Mouse (Mus musculus): ENCODE data around the gene Ackr4. TPM values are rescaled to one million over a fixed set of nuclear protein-coding genes. Genes with fewer than 3 reads are reported as not detected.
A peak's percentile ranks its signal among the peaks of the same experiment; 100 is the strongest.

Gene Ackr4
- polyA plus RNA-seq, 1 experiment from 2014 or later, result 1.8 TPM

DNA sequence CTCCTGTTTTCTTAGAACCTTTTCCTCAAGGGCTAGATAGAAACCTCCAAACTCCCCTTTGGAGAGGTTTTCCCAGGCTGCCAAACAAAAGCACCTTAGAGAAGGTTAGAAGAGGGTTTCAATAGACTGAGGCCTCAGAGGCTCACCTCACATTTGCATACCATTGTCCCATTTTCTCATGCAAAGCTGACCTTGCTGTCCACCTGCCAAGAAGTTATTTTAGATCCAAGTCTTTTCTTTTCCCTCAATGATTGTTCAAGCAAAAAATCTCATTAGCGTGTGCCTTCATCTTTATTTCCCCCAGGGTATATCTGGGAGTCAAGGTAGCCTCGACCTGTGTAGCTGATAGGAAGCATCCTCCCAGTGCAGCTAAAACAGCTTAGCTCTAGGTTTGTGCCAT, 23.8 kb downstream of the Ackr4 start:
- 50% methylated on average over 2 of the region's 2 CpGs for WGBS
- Histone ChIP-seq H3K27ac (no peak overlapping the region), H3K9me3 (replicated peaks) (no peaks in the 10 kb centered on the region), H3K27me3 (no peaks in the 10 kb centered on the region), H3K9ac (no peak overlapping the region), H3K4me2 (no peak overlapping the region), H3K36me3 (no peaks in the 10 kb centered on the region), H3K4me3 (replicated peaks) (no peak overlapping the region), H3K4me1 (peaks cover 23% of the 10 kb centered on the region)
- no peak for ATAC-seq (replicated peaks; ENCODE audit: low FRiP score)

GRCm38 (mm10) chr9:104102301-104102700, 24.4 kb downstream of the Ackr4 start:
- Histone ChIP-seq H3K27me3 (no peaks in the 10 kb centered on the region), H3K27ac (peak overlapping the region; percentile 48; the same call in 1 of the 2 replicates), H3K9ac (no peak overlapping the region), H3K9me3 (replicated peaks) (no peaks in the 10 kb centered on the region), H3K4me3 (replicated peaks) (no peak overlapping the region), H3K4me2 (no peak overlapping the region), H3K4me1 (peaks cover 23% of the 10 kb centered on the region), H3K36me3 (no peaks in the 10 kb centered on the region)
- no peak for ATAC-seq (replicated peaks; ENCODE audit: low FRiP score)
- 40% methylated on average over 6 of the region's 6 CpGs for WGBS

GRCm38 (mm10) chr9:104101458-104101857, 25.3 kb downstream of the Ackr4 start:
- no peaks in the 10 kb centered on the region for H3K9me3 ChIP-seq (replicated peaks)
- WGBS, result 16% methylated on average over 3 of the region's 3 CpGs
- no peaks in the 10 kb centered on the region for H3K36me3 ChIP-seq
- H3K27me3 ChIP-seq, result no peaks in the 10 kb centered on the region
- 0 out of 2 replicates have a peak overlapping the region, but pooled peaks have one; percentile 14 for H3K4me2 ChIP-seq
- no peak overlapping the region for H3K4me3 ChIP-seq (replicated peaks)
- H3K4me1 ChIP-seq, result peaks cover 23% of the 10 kb centered on the region
- peak overlapping the region; percentile 48 for H3K27ac ChIP-seq
- H3K9ac ChIP-seq, result no peak overlapping the region
- 0 out of 2 replicates have a peak, but pooled peaks have one; percentile 67 for ATAC-seq (replicated peaks; ENCODE audit: low FRiP score)

DNA sequence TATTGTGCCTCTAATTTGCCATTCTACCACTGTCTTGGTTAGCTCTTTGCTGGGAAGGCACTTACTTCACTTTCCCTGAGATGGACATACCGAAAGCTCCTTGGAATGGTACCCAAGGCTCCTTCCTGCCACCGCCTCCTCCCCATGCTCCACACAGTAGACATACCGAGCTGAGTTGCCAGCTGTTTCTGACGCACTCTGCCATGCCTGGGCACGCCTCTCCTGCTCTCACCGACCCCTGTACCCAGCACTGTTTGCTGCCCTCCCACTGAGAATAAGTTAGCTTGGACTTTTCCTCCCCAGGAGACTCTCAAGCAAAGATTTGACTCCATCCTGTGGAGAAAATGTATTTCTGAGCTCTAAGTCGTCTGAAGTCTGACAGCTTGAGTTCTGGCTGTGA, 25.9 kb downstream of the Ackr4 start:
- 0 out of 2 replicates have a peak, but pooled peaks have one; percentile 57 for ATAC-seq (replicated peaks; ENCODE audit: low FRiP score)
- H3K9me3 ChIP-seq (replicated peaks), result no peaks in the 10 kb centered on the region
- 0 out of 2 replicates have a peak overlapping the region, but pooled peaks have one; percentile 18 for H3K27ac ChIP-seq
- H3K36me3 ChIP-seq, result no peaks in the 10 kb centered on the region
- H3K4me3 ChIP-seq (replicated peaks), result no peak overlapping the region
- WGBS, result 49% methylated on average over 7 of the region's 7 CpGs
- H3K4me2 ChIP-seq, result peak overlapping the region; percentile 22
- H3K9ac ChIP-seq, result no peak overlapping the region
- no peaks in the 10 kb centered on the region for H3K27me3 ChIP-seq
- peaks cover 23% of the 10 kb centered on the region for H3K4me1 ChIP-seq

DNA sequence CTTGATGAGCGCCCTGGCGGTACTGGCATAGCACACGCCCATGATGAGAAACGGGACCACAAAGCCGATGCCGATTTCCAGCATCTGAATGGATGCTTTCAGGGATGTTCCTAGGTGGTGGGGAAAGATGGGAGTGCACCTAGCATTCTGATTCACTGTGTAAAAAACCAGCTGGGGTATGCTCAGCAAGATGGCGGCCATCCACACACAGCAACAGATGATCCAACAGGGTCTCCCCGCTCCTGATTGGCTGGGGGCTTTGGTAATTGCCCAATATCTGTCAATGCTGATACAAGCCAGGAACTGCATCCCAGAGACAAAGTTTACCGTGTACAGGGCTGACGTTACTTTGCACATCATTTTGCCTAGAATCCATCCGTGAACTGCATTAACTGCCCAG, 27.7 kb downstream of the Ackr4 start:
- Histone ChIP-seq H3K9ac (no peak overlapping the region), H3K4me1 (peaks cover 23% of the 10 kb centered on the region), H3K27ac (no peak overlapping the region), H3K4me2 (no peak overlapping the region), H3K36me3 (0 out of 2 replicates have a peak, but pooled peaks cover 4% of the 10 kb centered on the region), H3K4me3 (replicated peaks) (no peak overlapping the region), H3K27me3 (no peaks in the 10 kb centered on the region), H3K9me3 (replicated peaks) (no peaks in the 10 kb centered on the region)
- WGBS, result 94% methylated on average over 11 of the region's 11 CpGs
- ATAC-seq (replicated peaks; ENCODE audit: low FRiP score), result no peak

GRCm38 (mm10) chr9:104098256-104098655, 28.5 kb downstream of the Ackr4 start:
- no peak overlapping the region for H3K27ac ChIP-seq
- no peak overlapping the region for H3K4me2 ChIP-seq
- 0 out of 2 replicates have a peak, but pooled peaks cover 4% of the 10 kb centered on the region for H3K36me3 ChIP-seq
- H3K4me3 ChIP-seq (replicated peaks), result no peak overlapping the region
- no peaks in the 10 kb centered on the region for H3K27me3 ChIP-seq
- no peaks in the 10 kb centered on the region for H3K9me3 ChIP-seq (replicated peaks)
- ATAC-seq (replicated peaks; ENCODE audit: low FRiP score), result no peak
- peaks cover 23% of the 10 kb centered on the region for H3K4me1 ChIP-seq
- no peak overlapping the region for H3K9ac ChIP-seq
- 53% methylated on average over 5 of the region's 5 CpGs for WGBS

GRCm38 (mm10) chr9:104092945-104093344, 33.8 kb downstream of the Ackr4 start:
- Histone ChIP-seq H3K9me3 (replicated peaks) (no peaks in the 10 kb centered on the region), H3K36me3 (0 out of 2 replicates have a peak, but pooled peaks cover 4% of the 10 kb centered on the region), H3K4me2 (no peak overlapping the region), H3K4me1 (0 out of 2 replicates have a peak, but pooled peaks cover 3% of the 10 kb centered on the region), H3K4me3 (replicated peaks) (no peak overlapping the region), H3K27me3 (no peaks in the 10 kb centered on the region), H3K27ac (no peak overlapping the region), H3K9ac (no peak overlapping the region)
- ATAC-seq (replicated peaks; ENCODE audit: low FRiP score), result no peak
- WGBS, result 89% methylated on average over 5 of the region's 5 CpGs

- Histone ChIP-seq H3K27ac (peak overlapping the region; percentile 58), H3K27me3 (no peaks in the 10 kb centered on the region), H3K4me2 (no peak overlapping the region), H3K9me3 (replicated peaks) (no peaks in the 10 kb centered on the region), H3K4me1 (0 out of 2 replicates have a peak, but pooled peaks cover 3% of the 10 kb centered on the region), H3K4me3 (replicated peaks) (no peak overlapping the region), H3K9ac (no peak overlapping the region), H3K36me3 (0 out of 2 replicates have a peak, but pooled peaks cover 7% of the 10 kb centered on the region)
- ATAC-seq (replicated peaks; ENCODE audit: low FRiP score), result no peak
- WGBS, result 65% methylated on average over 8 of the region's 8 CpGs
These were observed 38.2 kb downstream of the Ackr4 start for GRCm38 (mm10) chr9:104088555-104088954.

DNA sequence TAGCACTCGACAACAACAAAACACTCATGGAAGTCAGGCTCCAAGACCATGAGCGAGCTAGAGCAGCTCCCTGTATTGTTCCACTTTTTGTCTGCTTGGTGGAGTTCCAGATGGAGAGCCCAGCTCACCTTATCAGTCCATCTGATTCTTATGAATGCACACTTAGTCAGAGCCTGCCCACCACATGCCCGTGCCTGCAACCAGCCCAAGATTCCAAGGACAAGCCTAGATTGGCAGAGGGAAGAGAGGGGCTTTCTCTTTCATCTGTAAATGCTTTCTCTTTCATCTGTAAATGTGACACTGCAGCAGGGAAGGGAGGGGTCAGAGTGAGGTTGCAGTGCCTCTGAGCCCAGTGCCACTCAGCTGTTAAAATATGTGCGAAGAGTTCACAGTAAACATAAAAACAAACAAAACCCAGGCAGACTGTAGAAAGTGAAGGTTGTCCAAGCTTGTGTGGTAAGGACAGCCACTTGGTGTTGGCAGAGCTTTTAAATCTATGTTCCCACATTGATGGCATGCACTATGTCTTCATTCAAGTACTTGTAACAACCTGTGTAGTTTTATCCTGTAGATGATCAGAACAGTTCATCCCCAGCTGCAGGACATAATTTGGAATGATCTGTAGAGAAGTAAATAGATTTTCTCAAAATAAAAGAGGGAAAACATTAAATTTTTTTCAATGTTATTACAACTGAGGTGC, 40.9 kb downstream of the Ackr4 start:
- H3K27ac ChIP-seq, result no peak overlapping the region
- H3K4me1 ChIP-seq, result 0 out of 2 replicates have a peak, but pooled peaks cover 3% of the 10 kb centered on the region
- H3K9ac ChIP-seq, result no peak overlapping the region
- 56% methylated on average over 4 of the region's 4 CpGs for WGBS
- no peak overlapping the region for H3K4me3 ChIP-seq (replicated peaks)
- H3K4me2 ChIP-seq, result no peak overlapping the region
- H3K36me3 ChIP-seq, result 0 out of 2 replicates have a peak, but pooled peaks cover 14% of the 10 kb centered on the region
- ATAC-seq (replicated peaks; ENCODE audit: low FRiP score), result no peak
- H3K9me3 ChIP-seq (replicated peaks), result no peaks in the 10 kb centered on the region
- H3K27me3 ChIP-seq, result no peaks in the 10 kb centered on the region

GRCm38 (mm10) chr9:104080038-104080437, 46.7 kb downstream of the Ackr4 start:
- Histone ChIP-seq H3K27me3 (no peaks in the 10 kb centered on the region), H3K4me3 (replicated peaks) (no peak overlapping the region), H3K4me2 (no peak overlapping the region), H3K27ac (no peak overlapping the region), H3K36me3 (0 out of 2 replicates have a peak, but pooled peaks cover 14% of the 10 kb centered on the region), H3K9ac (no peak overlapping the region), H3K4me1 (no peaks in the 10 kb centered on the region), H3K9me3 (replicated peaks) (no peaks in the 10 kb centered on the region)
- no peak for ATAC-seq (replicated peaks; ENCODE audit: low FRiP score)
- 71% methylated on average over 3 of the region's 3 CpGs for WGBS

DNA sequence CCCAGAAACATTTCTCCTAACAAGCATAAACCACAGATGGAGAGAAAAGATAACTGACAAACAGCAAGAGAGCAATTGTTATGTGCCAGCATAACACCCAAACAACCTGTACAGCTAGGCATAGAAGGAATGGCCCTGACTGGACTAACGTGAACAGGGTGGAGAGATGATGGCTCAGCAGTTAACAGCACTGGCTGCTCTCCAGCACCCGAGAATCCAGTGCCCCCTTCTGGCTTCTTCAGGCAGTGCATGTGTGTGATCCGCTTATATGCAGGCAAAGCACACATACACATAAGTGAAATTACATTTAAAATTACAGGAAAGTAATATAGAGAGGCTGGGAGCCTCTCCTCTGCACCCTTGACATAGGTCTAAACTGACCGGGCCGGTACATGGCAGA, 47.4 kb downstream of the Ackr4 start:
- no peak overlapping the region for H3K4me3 ChIP-seq (replicated peaks)
- H3K4me1 ChIP-seq, result no peaks in the 10 kb centered on the region
- 0 out of 2 replicates have a peak, but pooled peaks have one; percentile 54 for ATAC-seq (replicated peaks; ENCODE audit: low FRiP score)
- no peak overlapping the region for H3K27ac ChIP-seq
- no peaks in the 10 kb centered on the region for H3K9me3 ChIP-seq (replicated peaks)
- no peak overlapping the region for H3K9ac ChIP-seq
- no peaks in the 10 kb centered on the region for H3K27me3 ChIP-seq
- no peak overlapping the region for H3K4me2 ChIP-seq
- H3K36me3 ChIP-seq, result 0 out of 2 replicates have a peak, but pooled peaks cover 10% of the 10 kb centered on the region
- WGBS, result 55% methylated on average over 5 of the region's 5 CpGs

DNA sequence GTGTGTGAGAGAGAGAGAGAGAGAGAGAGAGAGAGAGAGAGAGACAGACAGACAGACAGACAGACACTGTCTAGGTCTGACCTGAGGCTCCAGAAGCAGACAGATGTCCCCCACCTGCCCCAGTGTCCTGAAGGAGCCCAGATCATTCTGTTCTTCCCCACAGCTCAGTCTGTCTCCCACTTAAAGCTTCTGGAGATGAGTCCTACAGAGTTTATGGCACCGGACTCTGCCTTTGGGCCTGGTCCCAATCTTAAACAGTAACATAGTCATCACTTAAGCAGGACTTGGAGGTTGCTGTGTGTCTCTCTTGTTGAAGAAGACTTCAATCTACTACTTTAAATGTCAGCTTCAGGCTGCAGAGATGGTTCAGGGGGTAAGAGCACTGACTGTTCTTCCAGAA, 48.0 kb downstream of the Ackr4 start:
- ATAC-seq (replicated peaks; ENCODE audit: low FRiP score), result no peak
- H3K36me3 ChIP-seq, result 0 out of 2 replicates have a peak, but pooled peaks cover 7% of the 10 kb centered on the region
- H3K4me2 ChIP-seq, result no peak overlapping the region
- H3K27ac ChIP-seq, result no peak overlapping the region
- WGBS, result 93% methylated on average over 1 of the region's 1 CpGs
- no peaks in the 10 kb centered on the region for H3K4me1 ChIP-seq
- no peaks in the 10 kb centered on the region for H3K27me3 ChIP-seq
- H3K9ac ChIP-seq, result no peak overlapping the region
- no peak overlapping the region for H3K4me3 ChIP-seq (replicated peaks)
- H3K9me3 ChIP-seq (replicated peaks), result no peaks in the 10 kb centered on the region
